Mouse (Mus musculus) cerebellum, adult 2 months (tissue): ENCODE measurements at regions not wholly inside any gene's neighbourhood (a gene's known extent, or its start where the extent isn't known, plus 50 kb on each side); places are given as distances from the start of the nearest gene placed in this dataset.

Source experiments
- CTCF ChIP-seq: fragments of 200-500 bp; IDR thresholded peaks from 2 replicates; pipeline ENCODE4 v1.5.1; 2011; ENCODE audit warnings: low read depth, mild to moderate bottlenecking, control low read depth, low read length, moderate library complexity, borderline replicate concordance; ENCODE audit not compliant: insufficient read depth
- POLR2A ChIP-seq: fragments of 200-500 bp; IDR thresholded peaks from 2 replicates; pipeline ENCODE4 v1.6.1; 2011; ENCODE audit warnings: low read length, control low read depth, borderline replicate concordance; ENCODE audit not compliant: insufficient read depth

- no peak for TF ChIP-seq CTCF
- no peak for TF ChIP-seq POLR2A
Measured at GRCm38 (mm10) chr6:36175112-36175511, 212.8 kb upstream of the Chrm2 start.
